15 mouse cellular contexts compared by ENCODE assay signal in genomic region chr12:54264893-54265835, GRCm38 (mm10).
A peak's percentile ranks its signal among the peaks of the same experiment; 100 is the strongest.
DNase-seq lines count a peak whose midpoint lies in the region; ATAC-seq and TF ChIP-seq lines count a peak whose summit lies in the region.
"Had no signal": no experiment of that assay in that cellular context is flagged by ENCODE, and none has a peak within 500 bp of the region (broad histone marks: within the 10 kb centered on the region; RNA-seq: fewer than 3 reads in every experiment).

No protein-coding gene starts in this region.

- no peaks in the 10 kb centered on the region for H3K27me3 ChIP-seq in hindbrain, embryonic 10.5 days (ENCODE audit: insufficient read depth, poor library complexity, severe bottlenecking)
- H3K27me3 ChIP-seq in hindbrain, embryonic 14.5 days (ENCODE audit: control insufficient read depth, insufficient read depth, low read length), result no peaks in the 10 kb centered on the region
- H3K27me3 ChIP-seq in midbrain, embryonic 11.5 days (ENCODE audit: control insufficient read depth, insufficient read depth, low read length), result no peaks in the 10 kb centered on the region
- H3K27me3 ChIP-seq in midbrain, embryonic 14.5 days (ENCODE audit: control insufficient read depth, insufficient read depth, low read length), result no peaks in the 10 kb centered on the region
- no peaks in the 10 kb centered on the region for H3K27me3 ChIP-seq in forebrain, embryonic 16.5 days (replicated peaks; ENCODE audit: control insufficient read depth, insufficient read depth, low read length)
- H3K27me3 ChIP-seq in myocyte (ENCODE audit: control insufficient read depth, insufficient read depth, insufficient read length), result no peaks in the 10 kb centered on the region
- H3K27me3 ChIP-seq: hindbrain, embryonic 15.5 days; limb, embryonic 12.5 days had no signal

- no peak for ATAC-seq in hindbrain, embryonic 14.5 days (ENCODE audit: low FRiP score)
- no peak for ATAC-seq in midbrain, embryonic 11.5 days (ENCODE audit: low FRiP score)
- ATAC-seq in midbrain, embryonic 14.5 days (ENCODE audit: low FRiP score, low TSS enrichment), result no peak
- ATAC-seq in forebrain, embryonic 16.5 days, result peak; percentile 72

- H3K9me3 ChIP-seq in hindbrain, embryonic 10.5 days, result no peaks in the 10 kb centered on the region
- H3K9me3 ChIP-seq in hindbrain, embryonic 14.5 days (ENCODE audit: control insufficient read depth, low read length), result no peaks in the 10 kb centered on the region
- no peaks in the 10 kb centered on the region for H3K9me3 ChIP-seq in midbrain, embryonic 11.5 days (ENCODE audit: control insufficient read depth, low read length)
- no peaks in the 10 kb centered on the region for H3K9me3 ChIP-seq in midbrain, embryonic 14.5 days (ENCODE audit: control insufficient read depth, low read length)
- no peaks in the 10 kb centered on the region for H3K9me3 ChIP-seq in forebrain, embryonic 16.5 days (ENCODE audit: control insufficient read depth, low read length)
- H3K9me3 ChIP-seq: hindbrain, embryonic 15.5 days; limb, embryonic 12.5 days had no signal

- WGBS in hindbrain, embryonic 10.5 days, result 76% methylated on average over 14 of the region's 14 CpGs
- 62% methylated on average over 14 of the region's 14 CpGs for WGBS in hindbrain, embryonic 14.5 days
- WGBS in midbrain, embryonic 11.5 days, result 64% methylated on average over 14 of the region's 14 CpGs
- 61% methylated on average over 14 of the region's 14 CpGs for WGBS in midbrain, embryonic 14.5 days
- WGBS in forebrain, embryonic 16.5 days, result 43% methylated on average over 14 of the region's 14 CpGs

- no peaks in the 10 kb centered on the region for H3K79me2 ChIP-seq in myocyte (ENCODE audit: control insufficient read depth, insufficient read depth)

- 0 out of 2 replicates have a peak overlapping the region, but pooled peaks have one; percentile 35 for H3K27ac ChIP-seq in hindbrain, embryonic 10.5 days
- H3K27ac ChIP-seq in hindbrain, embryonic 14.5 days, result no peak overlapping the region
- no peak overlapping the region for H3K27ac ChIP-seq in midbrain, embryonic 11.5 days (ENCODE audit: low read depth, low read length)
- H3K27ac ChIP-seq in midbrain, embryonic 14.5 days (replicated peaks; ENCODE audit: low read depth, low read length), result no peak overlapping the region
- H3K27ac ChIP-seq in forebrain, embryonic 16.5 days (ENCODE audit: low read length), result no peak overlapping the region; the same call in 1 of the 2 replicates
- H3K27ac ChIP-seq: hindbrain, embryonic 15.5 days; limb, embryonic 12.5 days had no signal

- H3K4me1 ChIP-seq in hindbrain, embryonic 10.5 days (replicated peaks), result peaks cover 21% of the 10 kb centered on the region
- peaks cover 9% of the 10 kb centered on the region; the same call in 1 of the 2 replicates for H3K4me1 ChIP-seq in hindbrain, embryonic 14.5 days (replicated peaks; ENCODE audit: control insufficient read depth, insufficient read depth, low read length)
- peaks cover 4% of the 10 kb centered on the region for H3K4me1 ChIP-seq in midbrain, embryonic 11.5 days (ENCODE audit: control insufficient read depth, insufficient read depth, low read length)
- peaks cover 11% of the 10 kb centered on the region; the same call in 1 of the 2 replicates for H3K4me1 ChIP-seq in midbrain, embryonic 14.5 days (ENCODE audit: control insufficient read depth, insufficient read depth, low read length)
- peaks cover 15% of the 10 kb centered on the region for H3K4me1 ChIP-seq in forebrain, embryonic 16.5 days (replicated peaks; ENCODE audit: control insufficient read depth, insufficient read depth, low read length)
- H3K4me1 ChIP-seq: hindbrain, embryonic 15.5 days had no signal

- no peaks in the 10 kb centered on the region for H3K36me3 ChIP-seq in hindbrain, embryonic 10.5 days
- no peaks in the 10 kb centered on the region for H3K36me3 ChIP-seq in hindbrain, embryonic 14.5 days (replicated peaks; ENCODE audit: control insufficient read depth, insufficient read depth)
- no peaks in the 10 kb centered on the region for H3K36me3 ChIP-seq in midbrain, embryonic 11.5 days (ENCODE audit: control insufficient read depth, insufficient read depth, low read length)
- H3K36me3 ChIP-seq in midbrain, embryonic 14.5 days (ENCODE audit: control insufficient read depth, insufficient read depth, low read length), result no peaks in the 10 kb centered on the region
- no peaks in the 10 kb centered on the region for H3K36me3 ChIP-seq in forebrain, embryonic 16.5 days (ENCODE audit: control insufficient read depth, insufficient read depth)
- H3K36me3 ChIP-seq in myocyte (ENCODE audit: control insufficient read depth, insufficient read depth), result no peaks in the 10 kb centered on the region
- H3K36me3 ChIP-seq: hindbrain, embryonic 15.5 days; limb, embryonic 12.5 days had no signal

- no peak for TF ChIP-seq POLR2A in myocyte (IDR thresholded peaks at IDR 0.05; ENCODE audit: insufficient read length, low read depth)

- DNase-seq in hindbrain, embryonic 10.5 days (ENCODE audit: low spot score), result no peak
- no peak for DNase-seq in hindbrain, embryonic 14.5 days (ENCODE audit: low spot score)
- DNase-seq in midbrain, embryonic 11.5 days (ENCODE audit: low spot score, missing footprints), result peak; percentile 65
- no peak for DNase-seq in midbrain, embryonic 14.5 days
- no peak for DNase-seq in kidney, postnatal 36 days
- DNase-seq: adrenal gland, postnatal 36 days; cerebellum, adult 11-12 months; gastrocnemius, postnatal 36 days; kidney, postnatal 14 days; lung, postnatal 14 days; spleen, adult 18-20 months had no signal

- H3K4me2 ChIP-seq in hindbrain, embryonic 14.5 days (replicated peaks), result no peak overlapping the region
- H3K4me2 ChIP-seq in midbrain, embryonic 11.5 days, result no peak overlapping the region
- H3K4me2 ChIP-seq in midbrain, embryonic 14.5 days (ENCODE audit: low read length), result no peak overlapping the region
- H3K4me2 ChIP-seq in forebrain, embryonic 16.5 days (ENCODE audit: low read length), result no peak overlapping the region
- H3K4me2 ChIP-seq in myocyte (ENCODE audit: low read depth), result no peak overlapping the region
- H3K4me2 ChIP-seq: hindbrain, embryonic 15.5 days; limb, embryonic 12.5 days had no signal

- H3K9ac ChIP-seq in hindbrain, embryonic 14.5 days, result no peak overlapping the region
- no peak overlapping the region for H3K9ac ChIP-seq in midbrain, embryonic 11.5 days (ENCODE audit: low read length)
- no peak overlapping the region for H3K9ac ChIP-seq in midbrain, embryonic 14.5 days (replicated peaks; ENCODE audit: low read length)
- H3K9ac ChIP-seq in forebrain, embryonic 16.5 days (replicated peaks; ENCODE audit: low read depth, low read length), result no peak overlapping the region
- H3K9ac ChIP-seq: hindbrain, embryonic 15.5 days; limb, embryonic 12.5 days had no signal

- H3K4me3 ChIP-seq in hindbrain, embryonic 10.5 days, result no peak overlapping the region
- no peak overlapping the region for H3K4me3 ChIP-seq in hindbrain, embryonic 14.5 days (replicated peaks; ENCODE audit: low read length)
- no peak overlapping the region for H3K4me3 ChIP-seq in midbrain, embryonic 11.5 days (ENCODE audit: low read depth, low read length)
- no peak overlapping the region for H3K4me3 ChIP-seq in midbrain, embryonic 14.5 days (replicated peaks; ENCODE audit: low read depth, low read length)
- no peak overlapping the region for H3K4me3 ChIP-seq in forebrain, embryonic 16.5 days (replicated peaks; ENCODE audit: low read length)
- H3K4me3 ChIP-seq in myocyte, result no peak overlapping the region
- H3K4me3 ChIP-seq: hindbrain, embryonic 15.5 days; limb, embryonic 12.5 days had no signal

- no peak overlapping the region for H3ac ChIP-seq in myocyte (ENCODE audit: control insufficient read depth, insufficient read length)

TF ChIP-seq in myocyte, 11 proteins besides CTCF, POLR2A, EP300 and RAD21:
- no peak for TF ChIP-seq E2F4 (IDR thresholded peaks at IDR 0.05; ENCODE audit: insufficient read depth)
- peak; percentile 22 for TF ChIP-seq USF1 (IDR thresholded peaks at IDR 0.05; ENCODE audit: low read depth)
- no peak for TF ChIP-seq TCF3 (IDR thresholded peaks at IDR 0.05; ENCODE audit: insufficient read length, low read depth)
- peak in 1 of 3 experiments; percentile 59 for TF ChIP-seq MYOG (IDR thresholded peaks at IDR 0.05; ENCODE audit: control insufficient read depth in 1 of 3, insufficient read depth in 1 of 3, insufficient read length in 2 of 3, low read depth in 2 of 3)
- TF ChIP-seq SRF (IDR thresholded peaks at IDR 0.05; ENCODE audit: control insufficient read depth, insufficient read length, low read depth), result no peak
- no peak for TF ChIP-seq MAX (IDR thresholded peaks at IDR 0.05; ENCODE audit: low read depth)
